Mouse (Mus musculus): Measurements from ENCODE around the gene Tie1. TPM values are rescaled to one million over a fixed set of nuclear protein-coding genes. Genes with fewer than 3 reads are reported as not detected.

Tie1 gene
- 0.17 TPM for polyA plus RNA-seq (2017; shearing (Covaris generic))

DNA sequence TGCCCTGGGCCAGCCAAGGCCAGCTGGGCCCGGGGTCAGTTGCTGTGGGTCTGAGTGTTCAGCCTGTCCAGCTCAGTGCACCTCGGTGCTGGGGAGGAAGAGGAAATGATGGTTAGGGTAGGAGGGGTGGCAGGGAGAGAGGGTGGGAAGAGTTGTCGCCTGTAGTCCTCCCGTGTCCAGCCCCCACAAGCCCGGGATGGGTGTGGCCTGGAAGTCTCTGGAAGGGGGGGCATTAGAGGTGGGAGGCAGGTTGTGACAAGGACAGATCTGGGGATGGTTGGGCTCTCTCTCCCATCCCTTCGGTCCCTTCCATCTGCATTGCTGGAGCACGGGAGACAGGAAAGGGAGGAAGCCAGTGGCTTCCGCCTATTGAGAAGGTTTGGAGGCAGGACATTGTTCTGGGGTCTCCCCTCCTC, at the start of gene Tie1:
Gene Tie1, minus strand, starts transcription at position 345 of the 416 bp plus-strand sequence.

DNA sequence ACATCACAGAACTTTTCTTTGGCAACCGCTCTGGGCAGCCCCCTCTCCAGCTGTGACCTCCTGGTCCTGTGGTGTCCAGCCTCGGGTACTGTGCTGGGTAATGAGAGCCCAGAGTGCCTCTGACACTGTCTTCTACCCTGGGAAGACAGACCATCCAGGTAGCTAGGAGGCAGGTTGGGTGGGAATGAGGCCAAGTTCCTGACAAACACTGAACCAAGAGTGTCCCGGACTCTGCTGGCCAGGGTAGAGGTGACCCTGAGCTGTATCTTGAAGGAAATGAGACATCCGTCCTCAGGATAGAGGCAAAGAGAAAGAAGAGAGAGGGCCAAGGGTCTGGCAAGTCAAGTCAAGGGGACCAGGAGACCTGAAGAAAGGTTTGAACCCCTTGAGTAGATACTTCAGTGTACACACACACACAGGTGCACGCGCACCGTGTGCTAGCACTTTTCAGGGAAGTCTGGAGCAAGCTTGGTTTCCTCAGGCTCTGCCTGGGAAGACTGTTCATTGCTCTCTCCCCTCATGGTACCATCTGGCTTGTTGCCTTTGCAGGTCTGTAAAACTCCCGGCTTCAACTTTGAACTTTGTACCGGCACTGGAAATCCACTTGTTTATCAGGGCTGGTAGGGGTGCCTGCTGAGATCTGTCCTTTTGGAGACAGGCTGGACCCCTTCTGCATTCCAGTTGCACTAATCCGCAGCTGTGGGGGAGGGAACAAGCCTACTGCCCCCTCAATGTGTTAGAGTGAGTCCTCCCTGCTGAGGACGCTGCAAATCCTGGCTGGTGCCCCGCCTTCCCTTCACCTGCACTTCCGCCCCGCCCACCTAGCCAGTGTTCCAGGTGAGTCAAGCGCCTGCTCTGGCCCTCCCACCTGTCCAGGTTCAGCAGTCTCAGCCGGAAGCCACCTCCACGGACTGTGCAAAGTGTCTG, 36.8 kb upstream of the Tie1 start, which contains the start of gene 2610528J11Rik:
Gene 2610528J11Rik, plus strand, starts transcription at position 592 of the 927 bp plus-strand sequence.

DNA sequence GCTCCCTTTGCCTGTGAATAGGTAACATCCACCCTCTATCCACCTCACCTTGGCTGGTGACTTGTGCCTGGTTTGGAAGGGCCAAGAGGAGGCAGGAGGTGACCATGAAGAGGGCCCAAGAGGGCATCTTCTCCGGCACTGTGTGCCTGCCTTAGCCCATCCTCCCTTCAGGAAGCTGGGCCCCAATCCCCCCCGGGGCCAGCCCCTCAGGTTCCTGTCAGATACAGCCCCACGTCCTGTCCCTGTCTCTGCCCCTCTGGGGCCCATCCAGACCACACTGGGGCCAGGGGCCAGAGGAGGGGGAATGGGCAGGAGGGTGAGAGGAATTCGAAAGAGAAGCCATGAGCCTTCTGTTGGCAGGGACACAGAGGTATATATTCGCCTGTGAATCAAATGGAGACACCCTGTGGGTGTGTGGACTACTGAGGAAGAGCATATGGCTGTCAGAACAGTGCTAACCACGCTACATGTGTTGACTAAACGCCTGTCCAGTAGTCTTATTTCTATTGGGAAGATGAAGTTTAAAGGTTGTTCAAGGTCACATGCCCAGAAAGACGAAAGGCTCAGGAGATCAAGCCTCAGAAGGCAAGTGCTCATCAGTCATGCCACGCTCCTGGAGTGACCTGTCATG, 32.4 kb downstream of the Tie1 start, which contains the start of gene Mpl:
Gene Mpl, minus strand, starts transcription at position 169 of the 631 bp plus-strand sequence.

DNA sequence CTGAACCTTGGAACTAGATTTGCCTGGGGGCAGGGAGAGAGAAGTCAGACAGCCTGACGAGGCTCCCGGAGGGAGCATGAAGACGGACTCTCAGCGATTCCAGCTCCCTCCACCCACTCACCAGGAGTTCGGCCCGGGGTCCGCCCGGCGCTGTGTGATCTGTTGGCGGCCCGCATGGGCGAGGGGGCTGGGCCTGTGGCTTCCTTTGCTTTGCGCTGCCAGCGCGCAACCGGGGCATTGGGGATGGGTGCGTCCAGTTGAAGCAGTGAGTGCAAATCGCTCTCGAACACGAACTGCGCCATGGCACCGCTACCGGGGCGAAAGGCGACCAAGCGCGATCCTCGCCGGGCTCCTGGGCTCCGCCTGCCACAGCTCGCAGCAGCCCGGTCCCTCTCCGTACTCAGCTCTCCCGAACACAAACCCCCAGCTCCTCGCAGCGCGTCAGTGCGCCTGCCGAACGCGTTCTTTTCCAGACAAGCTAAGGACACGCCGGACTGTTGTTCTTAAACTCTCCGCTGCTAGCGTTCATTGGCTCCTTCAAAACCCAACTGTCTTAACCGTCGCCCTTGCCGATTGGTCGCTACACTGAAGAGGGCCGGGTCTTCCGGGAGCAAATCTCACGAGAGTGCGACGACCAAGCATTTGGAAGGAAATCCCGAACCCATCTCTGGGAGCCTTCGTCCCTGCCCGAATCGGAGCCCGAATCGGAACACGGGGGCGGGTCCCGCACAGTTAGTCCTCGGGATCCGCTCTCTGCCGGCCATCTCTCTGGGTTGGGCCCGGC, 52.8 kb downstream of the Tie1 start, which contains the start of gene Cdc20:
Gene Cdc20, minus strand, starts transcription at position 533 of the 784 bp plus-strand sequence.

DNA sequence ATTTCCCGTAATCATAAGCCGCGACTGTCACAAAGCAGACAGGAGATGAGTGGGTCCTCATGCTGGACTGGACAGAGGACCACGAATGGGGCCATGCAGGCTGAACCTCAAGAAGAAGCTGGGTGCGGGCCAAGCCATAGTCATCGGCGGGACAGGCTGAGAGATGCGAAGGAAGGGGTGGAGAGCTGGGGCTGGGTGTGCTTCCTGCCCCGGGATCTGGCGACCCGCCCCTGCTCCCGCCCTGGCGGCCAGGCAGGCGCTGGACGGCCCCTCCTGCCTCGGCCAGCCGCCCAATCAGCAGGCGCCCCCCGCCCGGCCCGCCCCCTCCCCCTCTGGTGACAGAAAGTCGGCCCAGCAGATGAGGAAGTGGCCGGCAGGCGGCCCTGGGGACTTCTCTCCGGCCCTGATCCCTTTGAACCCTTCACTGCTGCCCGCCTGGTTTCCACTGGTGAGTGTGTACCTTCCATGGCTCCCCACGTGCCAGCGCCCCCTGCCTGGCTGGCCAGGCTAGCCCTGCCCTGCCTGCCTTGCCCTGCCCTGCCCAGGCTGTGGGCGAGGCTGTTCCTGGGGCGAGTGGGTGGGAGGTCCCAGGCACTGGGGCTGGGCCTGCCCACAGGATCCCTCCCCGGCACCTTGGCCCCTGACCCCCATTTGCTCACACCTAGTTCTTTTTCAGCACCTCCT, 62.0 kb downstream of the Tie1 start, which contains the start of gene Elovl1:
Gene Elovl1, plus strand, starts transcription at position 326 of the 684 bp plus-strand sequence.

Other genes with a start within 250 kb of the Tie1 start
- 0.55 TPM for gene Ptprf, start 198.7 kb downstream of the Tie1 start, polyA plus RNA-seq (2017; shearing (Covaris generic))
- gene Szt2, start 80.8 kb downstream of the Tie1 start, polyA plus RNA-seq (2017; shearing (Covaris generic)): 20.9 TPM
- 128 TPM for gene Med8, start 80.7 kb downstream of the Tie1 start, polyA plus RNA-seq (2017; shearing (Covaris generic))
- gene Elovl1, start 62.0 kb downstream of the Tie1 start, polyA plus RNA-seq (2017; shearing (Covaris generic)): 172 TPM
- 15.4 TPM for gene Cdc20, start 52.7 kb downstream of the Tie1 start, polyA plus RNA-seq (2017; shearing (Covaris generic))
- not detected for gene Mpl, start 32.5 kb downstream of the Tie1 start, polyA plus RNA-seq (2017; shearing (Covaris generic))
- not detected for gene 2610528J11Rik, start 36.9 kb upstream of the Tie1 start, polyA plus RNA-seq (2017; shearing (Covaris generic))
- gene Tmem125, start 54.0 kb upstream of the Tie1 start, polyA plus RNA-seq (2017; shearing (Covaris generic)): not detected
- gene Cfap57, start 130.7 kb upstream of the Tie1 start, polyA plus RNA-seq (2017; shearing (Covaris generic)): not detected
- 172 TPM for gene Ebna1bp2, start 130.7 kb upstream of the Tie1 start, polyA plus RNA-seq (2017; shearing (Covaris generic))
- gene Olfr62, start 168.9 kb upstream of the Tie1 start, polyA plus RNA-seq (2017; shearing (Covaris generic)): not detected
- gene Olfr1342, start 202.7 kb upstream of the Tie1 start, polyA plus RNA-seq (2017; shearing (Covaris generic)): not detected
- gene Olfr1341, start 213.5 kb upstream of the Tie1 start, polyA plus RNA-seq (2017; shearing (Covaris generic)): not detected
- gene Olfr1340, start 230.1 kb upstream of the Tie1 start, polyA plus RNA-seq (2017; shearing (Covaris generic)): not detected
- gene Olfr1339, start 242.1 kb upstream of the Tie1 start, polyA plus RNA-seq (2017; shearing (Covaris generic)): not detected

Data from activated CD4-positive, CD25-positive, alpha-beta regulatory T cell, adult 9 weeks (primary cell).